Mouse (Mus musculus) embryonic facial prominence, embryonic 12.5 days (tissue): ENCODE data around the gene Ccdc120. TPM values are rescaled to one million over a fixed set of nuclear protein-coding genes. Genes with fewer than 3 reads are reported as not detected.
A peak's percentile ranks its signal among the peaks of the same experiment; 100 is the strongest.
"Not testable (repeated sequence)": the region's sequence is repeated elsewhere in the genome, so short reads cannot be mapped to it uniquely, and the experiment has no call there.

Source experiments
- ATAC-seq: fragments of 200-750 bp; cut with Nextera tagmentation; 2 replicates; pipeline ENCODE4 v1.8.0; 2017; ENCODE audit not compliant: insufficient number of reproducible peaks, insufficient read depth, low FRiP score, low TSS enrichment
- H3K27ac ChIP-seq: fragments of 300-500 bp; sonication (generic); 2 replicates; pipeline ENCODE4 v1.5.1; 2016; ENCODE audit warnings: mild to moderate bottlenecking
- H3K27me3 ChIP-seq: fragments of 300-500 bp; sonication (generic); 2 replicates; pipeline ENCODE4 v1.6.1; 2016; ENCODE audit warnings: mild to moderate bottlenecking, moderate library complexity
- H3K36me3 ChIP-seq: fragments of 300-500 bp; sonication (generic); 2 replicates; pipeline ENCODE4 v1.6.1; 2016; ENCODE audit warnings: mild to moderate bottlenecking
- H3K4me1 ChIP-seq: fragments of 300-500 bp; sonication (generic); 2 replicates; pipeline ENCODE4 v1.6.1; 2016
- H3K4me2 ChIP-seq: fragments of 300-500 bp; sonication (generic); replicated peaks from 2 replicates; pipeline ENCODE4 v1.6.1; 2016; ENCODE audit warnings: mild to moderate bottlenecking, moderate library complexity
- H3K4me3 ChIP-seq: fragments of 300-500 bp; sonication (generic); 2 replicates; pipeline ENCODE4 v1.5.1; 2016; ENCODE audit warnings: mild to moderate bottlenecking
- H3K9ac ChIP-seq: fragments of 300-500 bp; sonication (generic); 2 replicates; pipeline ENCODE4 v1.6.1; 2016; ENCODE audit warnings: mild to moderate bottlenecking, moderate library complexity
- H3K9me3 ChIP-seq: fragments of 300-500 bp; sonication (generic); 2 replicates; pipeline ENCODE4 v1.6.1; 2016; ENCODE audit warnings: mild to moderate bottlenecking, moderate library complexity
- WGBS: fragments of 180-500 bp; shearing (Covaris S2); methylation state at CpG from one replicate; pipeline ENCODE4 v1.1.7; 2016; 5-methylcytosine and 5-hydroxymethylcytosine counted together
- polyA plus RNA-seq: library from polyadenylated mRNA; unstranded; fragments of >200 nt; fragmentation: Nextera tagmentation; extraction: Ambion mirVana; gene quantifications from 2 replicates; pipeline ENCODE4 v1.2.1, GENCODE M21; 2016

Gene Ccdc120
- polyA plus RNA-seq, 1 experiment from 2014 or later = 27.5 TPM

- H3K4me1 ChIP-seq = no peaks in the 10 kb centered on the region
- H3K9me3 ChIP-seq = no peaks in the 10 kb centered on the region
- H3K9ac ChIP-seq = no peak overlapping the region
- no peak overlapping the region for H3K4me3 ChIP-seq
- peaks cover 13% of the 10 kb centered on the region; the same call in 1 of the 2 replicates for H3K36me3 ChIP-seq
- no peak overlapping the region for H3K27ac ChIP-seq
- ATAC-seq = no peak
- 81% methylated on average over 9 of the region's 9 CpGs for WGBS
- no peaks in the 10 kb centered on the region for H3K27me3 ChIP-seq
- H3K4me2 ChIP-seq = no peak overlapping the region
Observed at GRCm38 (mm10) chrX:7775501-7776205, 24.9 kb upstream of the Ccdc120 start.

GRCm38 (mm10) chrX:7772766-7773165 is 22.1 kb upstream of the Ccdc120 start:
- Histone ChIP-seq H3K9me3 (no peaks in the 10 kb centered on the region), H3K27me3 (no peaks in the 10 kb centered on the region), H3K27ac (no peak overlapping the region), H3K4me3 (no peak overlapping the region), H3K36me3 (peaks cover 29% of the 10 kb centered on the region; the same call in 1 of the 2 replicates), H3K9ac (no peak overlapping the region), H3K4me2 (no peak overlapping the region), H3K4me1 (no peaks in the 10 kb centered on the region)
- WGBS = 47% methylated on average over 2 of the region's 2 CpGs
- ATAC-seq = no peak

GRCm38 (mm10) chrX:7769302-7770017 is 18.8 kb upstream of the Ccdc120 start:
- no peaks in the 10 kb centered on the region for H3K9me3 ChIP-seq
- H3K4me2 ChIP-seq = no peak overlapping the region
- no peak for ATAC-seq
- no peaks in the 10 kb centered on the region for H3K27me3 ChIP-seq
- no peak overlapping the region for H3K9ac ChIP-seq
- WGBS = 88% methylated on average over 7 of the region's 7 CpGs
- H3K4me1 ChIP-seq = no peaks in the 10 kb centered on the region
- no peak overlapping the region for H3K4me3 ChIP-seq
- peaks cover 35% of the 10 kb centered on the region; the same call in 1 of the 2 replicates for H3K36me3 ChIP-seq
- no peak overlapping the region for H3K27ac ChIP-seq

DNA sequence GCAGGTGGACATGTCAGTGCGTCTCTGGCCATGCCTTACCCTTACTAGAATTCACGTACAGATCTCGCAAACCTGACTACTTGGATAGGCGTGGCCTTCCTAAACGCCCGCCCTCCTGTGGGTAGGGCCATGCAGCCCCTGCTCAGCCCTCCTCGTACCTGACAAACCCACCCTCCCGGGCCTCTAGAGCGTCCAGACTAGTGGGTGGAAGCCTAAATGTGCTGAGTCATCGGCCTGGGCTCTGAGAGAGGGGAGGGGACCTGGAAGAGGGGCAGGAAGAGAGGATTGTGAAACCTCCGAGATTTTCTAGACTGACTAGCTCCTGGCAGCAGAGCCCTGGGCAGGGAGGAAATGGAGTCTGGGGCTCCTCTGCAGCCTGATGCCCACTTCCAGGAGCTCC is 15.1 kb upstream of the Ccdc120 start:
- Histone ChIP-seq H3K27ac (no peak overlapping the region), H3K4me1 (no peaks in the 10 kb centered on the region), H3K4me2 (peak overlapping the region; percentile 64), H3K9ac (no peak overlapping the region), H3K27me3 (no peaks in the 10 kb centered on the region), H3K4me3 (0 out of 2 replicates have a peak overlapping the region, but pooled peaks have one; percentile 62), H3K36me3 (peaks cover 23% of the 10 kb centered on the region; the same call in 1 of the 2 replicates), H3K9me3 (no peaks in the 10 kb centered on the region)
- WGBS = 12% methylated on average over 11 of the region's 11 CpGs
- ATAC-seq = no peak

GRCm38 (mm10) chrX:7765281-7765670 is 14.6 kb upstream of the Ccdc120 start:
- peak overlapping the region; percentile 62; the same call in 1 of the 2 replicates for H3K4me3 ChIP-seq
- H3K27me3 ChIP-seq = no peaks in the 10 kb centered on the region
- H3K9ac ChIP-seq = no peak overlapping the region
- no peaks in the 10 kb centered on the region for H3K9me3 ChIP-seq
- 29% methylated on average over 11 of the region's 13 CpGs for WGBS
- peak overlapping the region; percentile 64 for H3K4me2 ChIP-seq
- H3K27ac ChIP-seq = no peak overlapping the region
- no peak for ATAC-seq
- peaks cover 18% of the 10 kb centered on the region; the same call in 1 of the 2 replicates for H3K36me3 ChIP-seq
- no peaks in the 10 kb centered on the region for H3K4me1 ChIP-seq

- H3K36me3 ChIP-seq = 0 out of 2 replicates have a peak, but pooled peaks cover 14% of the 10 kb centered on the region
- no peaks in the 10 kb centered on the region for H3K4me1 ChIP-seq
- H3K4me3 ChIP-seq = peak overlapping the region; percentile 62; the same call in 1 of the 2 replicates
- no peak overlapping the region for H3K27ac ChIP-seq
- no peaks in the 10 kb centered on the region for H3K9me3 ChIP-seq
- H3K9ac ChIP-seq = no peak overlapping the region
- ATAC-seq = no peak
- no peaks in the 10 kb centered on the region for H3K27me3 ChIP-seq
- H3K4me2 ChIP-seq = peak overlapping the region; percentile 64
- 20% methylated on average over 9 of the region's 9 CpGs for WGBS
Observed at GRCm38 (mm10) chrX:7764657-7765280, 14.1 kb upstream of the Ccdc120 start.

DNA sequence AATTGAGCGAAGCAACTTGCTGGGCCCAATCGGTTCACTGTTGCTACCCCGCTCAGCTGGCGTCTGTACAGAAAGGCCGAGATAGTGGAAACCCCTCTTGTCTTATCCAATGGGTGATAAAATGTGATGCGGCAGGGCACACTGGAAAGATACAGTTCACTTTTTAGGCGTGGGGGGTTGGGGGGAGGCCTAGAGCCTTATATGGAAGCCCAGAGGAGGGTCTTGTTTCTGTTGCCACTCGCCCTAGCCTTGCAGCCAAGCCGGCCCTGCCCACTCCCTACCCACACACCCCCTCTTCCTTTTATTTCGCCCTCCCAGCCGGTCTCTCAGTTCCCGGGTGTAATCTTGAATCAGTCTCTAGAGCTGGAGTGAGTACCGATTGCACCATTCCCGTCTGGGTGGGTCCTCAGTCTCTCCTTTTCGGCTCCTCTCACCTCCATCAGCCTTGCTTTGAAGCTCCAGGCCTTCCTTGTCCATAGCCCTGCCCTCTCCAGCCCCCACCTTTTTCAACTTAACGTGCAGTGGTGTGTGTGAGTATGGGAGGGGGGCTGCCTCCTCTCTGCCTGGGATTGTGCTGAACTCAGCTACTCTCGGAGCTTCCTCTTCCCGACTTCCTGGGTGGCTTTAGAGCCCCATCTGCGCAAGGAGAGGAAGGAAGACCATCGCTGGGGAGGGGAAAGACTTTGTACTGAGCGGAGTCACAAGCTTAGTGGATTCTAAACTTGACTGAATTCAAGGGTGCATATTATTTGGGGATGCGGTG is 13.1 kb upstream of the Ccdc120 start:
- Histone ChIP-seq H3K27ac (no peak overlapping the region), H3K36me3 (0 out of 2 replicates have a peak, but pooled peaks cover 7% of the 10 kb centered on the region), H3K9me3 (no peaks in the 10 kb centered on the region), H3K9ac (peak overlapping the region; percentile 65), H3K4me1 (no peaks in the 10 kb centered on the region), H3K27me3 (no peaks in the 10 kb centered on the region), H3K4me2 (peak overlapping the region; percentile 64), H3K4me3 (peak overlapping the region; percentile 62)
- no peak for ATAC-seq
- 20% methylated on average over 22 of the region's 22 CpGs for WGBS

DNA sequence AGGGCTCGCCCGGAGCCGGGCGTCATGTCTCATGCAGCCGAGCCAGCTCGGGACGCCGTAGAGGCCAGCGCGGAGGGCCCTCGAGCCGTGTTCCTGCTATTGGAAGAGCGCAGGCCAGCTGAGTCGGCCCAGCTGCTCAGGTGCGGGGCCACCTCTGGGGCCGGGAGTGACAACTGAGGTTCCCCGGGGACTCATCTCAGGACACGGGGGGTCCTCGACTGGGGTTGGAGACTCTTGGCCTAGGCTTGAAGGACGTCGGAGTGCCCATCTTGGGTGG is 12.2 kb upstream of the Ccdc120 start:
- WGBS = 14% methylated on average over 21 of the region's 21 CpGs
- Histone ChIP-seq H3K27ac (no peak overlapping the region), H3K27me3 (no peaks in the 10 kb centered on the region), H3K9me3 (no peaks in the 10 kb centered on the region), H3K4me1 (no peaks in the 10 kb centered on the region), H3K36me3 (0 out of 2 replicates have a peak, but pooled peaks cover 6% of the 10 kb centered on the region), H3K9ac (peak overlapping the region; percentile 65), H3K4me2 (peak overlapping the region; percentile 64), H3K4me3 (peak overlapping the region; percentile 62)
- ATAC-seq = peak; percentile 28

- 20% methylated on average over 37 of the region's 38 CpGs for WGBS
- peak; percentile 97 for ATAC-seq
- Histone ChIP-seq H3K4me1 (no peaks in the 10 kb centered on the region), H3K27me3 (no peaks in the 10 kb centered on the region), H3K36me3 (0 out of 2 replicates have a peak, but pooled peaks cover 1% of the 10 kb centered on the region), H3K9me3 (no peaks in the 10 kb centered on the region), H3K4me2 (peak within 1 kb of the TSS; percentile 64), H3K9ac (peak within 1 kb of the TSS; percentile 65), H3K27ac (no peak within 1 kb of the TSS), H3K4me3 (peak within 1 kb of the TSS; percentile 62)
Observed at GRCm38 (mm10) chrX:7762137-7762920, 11.6 kb upstream of the Ccdc120 start, which contains the start of gene Tfe3. TSS of gene Tfe3 (plus strand) at chrX:7762560.

DNA sequence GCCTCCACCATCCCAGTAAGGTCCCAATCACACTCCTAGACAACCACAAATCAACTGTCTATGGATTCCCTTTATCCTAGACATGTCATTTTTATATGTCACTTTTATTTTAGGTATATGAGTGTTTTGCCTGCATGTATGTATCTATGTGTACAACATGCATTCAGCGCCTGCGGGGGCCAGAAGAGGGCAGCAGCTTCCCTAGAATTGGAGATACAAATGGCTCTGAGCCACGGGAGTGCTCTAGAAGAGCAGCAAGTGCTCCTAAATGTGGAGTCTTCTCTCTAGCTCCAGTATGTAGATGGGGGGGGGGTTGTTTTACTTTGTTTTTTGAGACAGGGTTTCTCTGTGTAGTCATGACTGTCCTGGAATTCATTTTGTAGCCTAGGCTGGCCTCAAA is 2.9 kb upstream of the Ccdc120 start:
- H3K36me3 ChIP-seq, H3K27ac ChIP-seq, H3K4me3 ChIP-seq, H3K27me3 ChIP-seq, H3K9me3 ChIP-seq, H3K4me2 ChIP-seq, ATAC-seq, H3K4me1 ChIP-seq, H3K9ac ChIP-seq: not testable (repeated sequence)
- 37% methylated on average over 3 of the region's 3 CpGs for WGBS

DNA sequence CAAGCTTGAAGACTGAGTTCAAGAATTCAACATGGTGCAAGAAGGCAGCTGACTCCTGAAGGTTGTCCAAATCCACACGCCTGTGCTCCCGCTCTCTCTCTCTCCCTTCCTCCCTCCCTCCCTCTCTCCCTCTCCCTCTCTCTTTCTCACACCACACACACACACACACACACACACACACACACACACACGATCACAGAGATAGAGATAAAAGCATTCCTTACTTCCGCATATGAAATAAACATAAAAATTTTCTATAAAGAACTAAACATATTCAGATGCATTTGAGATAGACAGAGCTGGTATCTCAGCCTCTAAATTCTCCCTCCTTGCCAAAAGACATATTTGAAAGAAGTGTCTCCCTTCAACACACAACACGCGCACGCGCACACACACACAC is 5.3 kb downstream of the Ccdc120 start:
- WGBS = 91% methylated on average over 8 of the region's 8 CpGs
- H3K9ac ChIP-seq = no peak overlapping the region
- H3K27me3 ChIP-seq = no peaks in the 10 kb centered on the region
- H3K4me1 ChIP-seq = 0 out of 2 replicates have a peak, but pooled peaks cover 6% of the 10 kb centered on the region
- H3K27ac ChIP-seq = no peak overlapping the region
- no peak overlapping the region for H3K4me3 ChIP-seq
- H3K4me2 ChIP-seq = no peak overlapping the region
- no peaks in the 10 kb centered on the region for H3K9me3 ChIP-seq
- no peak for ATAC-seq
- H3K36me3 ChIP-seq = no peaks in the 10 kb centered on the region
